Mouse (Mus musculus) liver, adult 2 months (tissue): ENCODE measurements around the gene B830017H08Rik. TPM values are rescaled to one million over a fixed set of nuclear protein-coding genes. Genes with fewer than 3 reads are reported as not detected.

Experiments
- DNase-seq: peaks from one replicate; pipeline ENCODE4 v3.0.0-alpha.2; 2011; ENCODE audit warnings: low read depth, low spot score; ENCODE audit errors: extremely low read depth
- H3K27ac ChIP-seq: fragments of 200-500 bp; replicated peaks from 2 replicates; pipeline ENCODE4 v1.5.1; 2012; ENCODE audit warnings: low read depth, mild to moderate bottlenecking, control low read depth, inconsistent platforms, low read length; ENCODE audit not compliant: insufficient read depth
- H3K27me3 ChIP-seq: fragments of 200-500 bp; 2 replicates; pipeline ENCODE4 v1.6.1; 2012; ENCODE audit warnings: mild to moderate bottlenecking, moderate library complexity, low read length, inconsistent platforms; ENCODE audit not compliant: control insufficient read depth, insufficient read depth
- H3K36me3 ChIP-seq: fragments of 200-500 bp; 2 replicates; pipeline ENCODE4 v1.6.1; 2012; ENCODE audit warnings: low read length, inconsistent platforms; ENCODE audit not compliant: control insufficient read depth, insufficient read depth
- H3K4me1 ChIP-seq: fragments of 200-500 bp; 2 replicates; pipeline ENCODE4 v1.6.1; 2011; ENCODE audit warnings: low read length; ENCODE audit not compliant: control insufficient read depth, insufficient read depth
- H3K4me3 ChIP-seq: fragments of 200-500 bp; 2 replicates; pipeline ENCODE4 v1.5.1; 2011; ENCODE audit warnings: low read depth, mild to moderate bottlenecking, control low read depth, low read length, moderate library complexity; ENCODE audit not compliant: insufficient read depth
- H3K79me2 ChIP-seq: fragments of 200-500 bp; 2 replicates; pipeline ENCODE4 v1.6.1; 2012; ENCODE audit warnings: inconsistent platforms, mild to moderate bottlenecking, low read length, moderate library complexity; ENCODE audit not compliant: control insufficient read depth, insufficient read depth
- H3K9ac ChIP-seq: fragments of 200-500 bp; 2 replicates; pipeline ENCODE4 v1.6.1; 2012; ENCODE audit warnings: low read depth, mild to moderate bottlenecking, control low read depth, inconsistent platforms, low read length
- CTCF ChIP-seq: fragments of 200-500 bp; IDR thresholded peaks from 2 replicates; pipeline ENCODE4 v1.5.1; 2011; ENCODE audit warnings: low read depth, low read length, control low read depth
- POLR2A ChIP-seq: fragments of 200-500 bp; IDR thresholded peaks from 2 replicates; pipeline ENCODE4 v1.6.1; 2011; ENCODE audit warnings: low read length, control low read depth; ENCODE audit not compliant: insufficient read depth; ENCODE audit errors: extremely low read depth
- WGBS: fragments of 180-500 bp; shearing (Covaris S2); methylation state at CpG from one replicate; pipeline ENCODE4 v1.1.7; 2018; 5-methylcytosine and 5-hydroxymethylcytosine counted together
- polyA plus RNA-seq: library from polyadenylated mRNA; depleted of rRNA; stranded (reverse); fragments of >200 nt; gene quantifications from 2 replicates; pipeline ENCODE4 v1.2.3, GENCODE M21; 2012
- total RNA-seq: library from RNA; depleted of rRNA; stranded (reverse); fragments of >200 nt; gene quantifications from 2 replicates; pipeline ENCODE4 v1.2.3, GENCODE M21; 2014

The B830017H08Rik gene
- total and polyA plus RNA-seq, 2 experiments = not detected

DNA sequence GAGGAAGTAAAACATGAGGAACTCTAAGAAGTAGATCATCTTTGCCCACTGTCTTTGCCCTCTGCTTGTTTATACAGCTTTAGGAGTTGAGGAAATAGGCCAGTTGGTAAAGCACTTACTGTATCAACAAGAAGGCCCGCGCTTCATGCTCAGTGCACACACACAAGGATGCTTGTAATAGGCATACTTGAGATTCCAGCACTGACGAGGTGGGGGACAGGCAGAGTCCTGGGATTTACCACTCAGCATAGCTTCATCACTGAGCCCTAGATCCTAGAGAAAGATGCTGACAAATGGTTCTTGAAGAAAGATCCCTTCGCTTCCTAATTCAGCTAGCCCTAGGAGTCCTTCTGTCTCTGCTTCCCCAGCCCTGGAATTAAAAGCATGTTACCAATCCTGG is 19.7 kb upstream of the B830017H08Rik start:
- H3K4me1 ChIP-seq = peaks cover 7% of the 10 kb centered on the region; the same call in 1 of the 2 replicates
- H3K9ac ChIP-seq = no peak overlapping the region
- H3K27me3 ChIP-seq = no peaks in the 10 kb centered on the region
- no peak overlapping the region for H3K27ac ChIP-seq
- WGBS = 73% methylated on average over 4 of the region's 4 CpGs
- H3K79me2 ChIP-seq = no peaks in the 10 kb centered on the region
- no peak for DNase-seq
- no peak for TF ChIP-seq CTCF
- TF ChIP-seq POLR2A = no peak
- no peaks in the 10 kb centered on the region for H3K36me3 ChIP-seq
- H3K4me3 ChIP-seq = no peak overlapping the region

DNA sequence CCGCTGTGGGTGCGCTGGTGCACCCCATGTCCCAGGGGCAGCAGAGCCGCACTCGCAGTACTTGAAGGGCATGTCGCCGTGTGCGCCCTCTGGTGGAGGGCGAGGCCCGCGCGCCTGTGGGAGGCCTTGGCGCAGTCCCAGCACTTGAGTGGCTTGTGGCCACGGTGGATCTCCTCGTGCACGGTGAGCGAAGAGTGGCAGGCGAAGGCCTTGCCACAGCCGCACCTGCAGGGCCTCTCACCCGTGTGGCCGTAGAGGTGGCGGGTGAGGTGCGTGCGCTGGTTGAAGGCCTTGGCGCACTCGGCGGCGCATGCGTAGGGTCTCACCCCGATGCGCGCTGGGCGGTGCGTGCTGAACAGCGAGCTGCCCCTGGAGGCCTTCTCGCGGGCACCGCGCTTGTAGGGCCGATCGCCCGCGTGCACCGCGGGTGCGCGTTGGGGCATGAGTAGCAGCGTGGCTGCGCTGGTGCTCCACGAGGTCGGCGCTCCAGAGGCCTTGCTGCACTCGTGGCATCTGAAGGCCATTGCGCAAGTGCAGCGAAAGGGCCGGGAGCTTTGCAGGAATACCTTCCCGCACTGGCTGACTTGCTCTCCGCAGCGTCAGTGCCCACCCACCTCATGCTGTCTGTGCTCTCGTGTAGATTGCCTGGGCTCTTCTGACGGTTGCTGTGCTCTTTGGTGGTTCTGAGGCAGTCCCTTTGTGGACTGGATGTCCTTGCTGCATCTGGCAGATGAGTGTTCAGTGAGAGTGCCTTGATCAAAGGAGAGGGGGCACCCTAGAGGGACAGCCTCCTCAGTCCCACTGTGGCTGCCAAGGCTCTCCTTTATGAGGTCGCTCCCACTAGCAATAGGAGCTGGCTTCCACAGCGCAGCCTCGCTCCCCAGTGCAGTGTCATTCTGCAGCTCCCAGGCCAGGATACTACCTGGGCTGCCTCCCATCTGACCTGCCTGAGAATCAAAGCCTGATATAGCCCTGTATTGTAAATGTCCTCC is 17.2 kb upstream of the B830017H08Rik start:
- Histone ChIP-seq H3K4me3 (peak overlapping the region; percentile 54), H3K36me3 (no peaks in the 10 kb centered on the region), H3K27ac (no peak overlapping the region), H3K4me1 (peaks cover 7% of the 10 kb centered on the region; the same call in 1 of the 2 replicates), H3K27me3 (no peaks in the 10 kb centered on the region), H3K79me2 (no peaks in the 10 kb centered on the region), H3K9ac (peak overlapping the region; percentile 35)
- WGBS = 5% methylated on average over 62 of the region's 63 CpGs
- peak; percentile 54 for DNase-seq
- TF ChIP-seq POLR2A (no peak), CTCF (peak; percentile 92)

DNA sequence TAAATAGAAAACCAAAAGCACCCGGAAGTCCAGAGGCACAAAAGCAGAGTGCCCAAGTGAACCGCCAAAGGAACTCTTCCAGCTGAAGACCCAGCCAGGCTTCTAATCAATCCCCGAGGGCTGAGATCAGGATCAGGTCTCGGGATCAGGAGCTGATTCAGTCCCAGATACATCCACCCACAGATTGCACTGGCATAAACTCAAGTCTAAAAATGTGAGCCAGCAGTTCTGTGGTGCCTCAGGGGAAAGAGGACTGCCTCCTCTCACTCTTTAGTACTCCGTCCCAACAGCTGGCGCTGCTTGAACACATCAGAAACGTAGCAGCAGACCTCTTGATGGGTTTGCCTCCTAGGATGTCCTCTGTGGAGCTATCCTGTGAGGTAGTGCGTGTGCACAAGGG is 16.4 kb upstream of the B830017H08Rik start:
- Histone ChIP-seq H3K9ac (no peak overlapping the region), H3K79me2 (no peaks in the 10 kb centered on the region), H3K27ac (no peak overlapping the region), H3K4me1 (peaks cover 7% of the 10 kb centered on the region; the same call in 1 of the 2 replicates), H3K4me3 (no peak overlapping the region), H3K36me3 (no peaks in the 10 kb centered on the region), H3K27me3 (no peaks in the 10 kb centered on the region)
- TF ChIP-seq CTCF = no peak
- TF ChIP-seq POLR2A = no peak
- no peak for DNase-seq
- 92% methylated on average over 8 of the region's 8 CpGs for whole genome bisulfite sequencing

DNA sequence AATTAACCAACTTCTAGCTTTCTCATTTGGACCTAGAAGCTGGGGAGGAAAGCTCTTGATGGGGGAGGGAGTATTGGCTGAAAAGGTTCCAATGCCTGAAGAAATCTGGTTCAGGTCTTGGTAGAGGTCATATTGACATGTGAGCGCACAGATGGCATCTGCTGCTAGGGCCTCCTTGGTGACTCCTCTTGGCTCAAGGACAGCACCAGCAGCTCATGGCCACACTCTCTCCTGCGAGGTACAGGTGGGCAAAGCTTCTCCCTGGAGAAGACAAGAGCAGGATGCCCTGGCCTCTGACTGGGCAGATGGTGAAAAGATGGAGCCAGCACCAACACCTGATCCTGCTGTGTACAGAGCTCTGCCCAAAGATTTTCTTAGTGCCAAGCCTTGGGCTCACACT is 6.4 kb upstream of the B830017H08Rik start:
- 0 out of 2 replicates have a peak, but pooled peaks cover 3% of the 10 kb centered on the region for H3K27me3 ChIP-seq
- no peak for DNase-seq
- no peak overlapping the region for H3K27ac ChIP-seq

DNA sequence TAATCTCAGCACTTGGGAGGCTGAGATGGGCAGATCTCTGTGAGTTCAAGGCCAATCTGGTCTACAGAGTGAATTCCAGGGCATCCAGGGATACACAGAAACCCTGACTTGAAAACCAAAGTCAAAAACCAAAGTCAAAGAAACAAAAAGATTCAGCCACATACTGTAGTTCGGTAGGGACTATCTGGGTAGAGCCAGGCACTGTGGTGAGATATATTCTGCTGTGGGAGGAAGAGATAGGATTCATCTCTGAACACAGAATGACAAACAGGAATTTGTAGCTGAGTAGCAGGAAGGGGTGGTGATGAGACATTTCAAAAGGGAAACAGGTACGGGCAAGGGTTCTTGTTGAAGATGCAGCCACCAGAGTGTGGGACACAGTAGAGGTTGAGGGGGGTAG is 4.7 kb upstream of the B830017H08Rik start:
- 82% methylated on average over 2 of the region's 2 CpGs for WGBS
- Histone ChIP-seq H3K27ac (no peak overlapping the region), H3K4me3 (no peak overlapping the region), H3K4me1 (no peaks in the 10 kb centered on the region), H3K9ac (no peak overlapping the region), H3K36me3 (no peaks in the 10 kb centered on the region), H3K27me3 (peaks cover 5% of the 10 kb centered on the region), H3K79me2 (no peaks in the 10 kb centered on the region)
- TF ChIP-seq CTCF (no peak), POLR2A (no peak)
- DNase-seq = no peak

More for the DNA sequence above, 6.4 kb upstream of the B830017H08Rik start:
- H3K79me2 ChIP-seq = no peaks in the 10 kb centered on the region
- H3K36me3 ChIP-seq = no peaks in the 10 kb centered on the region
- 79% methylated on average over 2 of the region's 2 CpGs for WGBS
- no peaks in the 10 kb centered on the region for H3K4me1 ChIP-seq
- H3K9ac ChIP-seq = no peak overlapping the region
- TF ChIP-seq POLR2A (no peak), CTCF (no peak)
- H3K4me3 ChIP-seq = no peak overlapping the region

DNA sequence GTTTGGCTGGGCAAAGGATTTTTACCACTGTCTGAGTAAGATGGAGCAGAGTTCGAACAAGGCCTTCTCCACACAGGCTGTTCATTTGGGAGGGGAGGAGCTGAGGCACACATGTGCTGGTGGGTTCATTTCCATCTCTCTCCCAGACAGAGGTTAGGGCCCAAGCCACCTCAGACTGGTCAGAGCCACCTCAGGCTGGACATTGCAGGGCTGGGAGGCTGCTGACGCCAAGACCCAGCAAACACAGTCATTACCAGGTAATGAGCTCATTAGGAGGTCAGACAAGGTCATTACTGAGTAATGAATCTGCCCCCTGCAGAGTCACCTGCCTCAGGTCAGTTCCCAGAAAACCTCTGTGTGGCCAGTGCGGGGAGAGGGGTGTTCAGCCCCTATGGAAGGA is 4.1 kb upstream of the B830017H08Rik start:
- H3K4me3 ChIP-seq = no peak overlapping the region
- TF ChIP-seq CTCF (no peak), POLR2A (no peak)
- DNase-seq = no peak
- no peak overlapping the region for H3K9ac ChIP-seq
- no peaks in the 10 kb centered on the region for H3K36me3 ChIP-seq
- H3K4me1 ChIP-seq = no peaks in the 10 kb centered on the region
- no peak overlapping the region for H3K27ac ChIP-seq
- H3K27me3 ChIP-seq = peaks cover 9% of the 10 kb centered on the region
- no peaks in the 10 kb centered on the region for H3K79me2 ChIP-seq
- WGBS = 93% methylated on average over 3 of the region's 3 CpGs
